Mouse (Mus musculus): ENCODE measurements around the gene Fam163a. TPM values are rescaled to one million over a fixed set of nuclear protein-coding genes. Genes with fewer than 3 reads are reported as not detected.
A peak's percentile ranks its signal among the peaks of the same experiment; 100 is the strongest.

The Fam163a gene
- polyA plus RNA-seq, 1 experiment from 2014 or later, result 3.7 TPM

- Histone ChIP-seq H3K27ac (replicated peaks) (no peak overlapping the region), H3K9ac (no peak overlapping the region), H3K4me1 (replicated peaks) (peaks cover 24% of the 10 kb centered on the region), H3K36me3 (no peaks in the 10 kb centered on the region), H3K27me3 (no peaks in the 10 kb centered on the region), H3K9me3 (no peaks in the 10 kb centered on the region), H3K4me3 (no peak overlapping the region), H3K4me2 (no peak overlapping the region)
- WGBS, result 77% methylated on average over 2 of the region's 2 CpGs
- ATAC-seq (ENCODE audit: low FRiP score, low read depth), result no peak
These were observed 13.7 kb upstream of the Fam163a start for GRCm38 (mm10) chr1:156218573-156218972.

GRCm38 (mm10) chr1:156217941-156218340 lies 13.1 kb upstream of the Fam163a start:
- Histone ChIP-seq H3K4me2 (no peak overlapping the region), H3K4me3 (no peak overlapping the region), H3K27ac (replicated peaks) (no peak overlapping the region), H3K9ac (no peak overlapping the region), H3K4me1 (replicated peaks) (peaks cover 20% of the 10 kb centered on the region), H3K36me3 (no peaks in the 10 kb centered on the region), H3K27me3 (no peaks in the 10 kb centered on the region), H3K9me3 (no peaks in the 10 kb centered on the region)
- no peak for ATAC-seq (ENCODE audit: low FRiP score, low read depth)
- WGBS, result 69% methylated on average over 8 of the region's 8 CpGs

- peaks cover 15% of the 10 kb centered on the region for H3K4me1 ChIP-seq (replicated peaks)
- ATAC-seq (ENCODE audit: low FRiP score, low read depth), result no peak
- H3K4me2 ChIP-seq, result no peak overlapping the region
- WGBS, result 54% methylated on average over 3 of the region's 3 CpGs
- no peaks in the 10 kb centered on the region for H3K36me3 ChIP-seq
- H3K27me3 ChIP-seq, result no peaks in the 10 kb centered on the region
- H3K27ac ChIP-seq (replicated peaks), result no peak overlapping the region
- H3K9ac ChIP-seq, result no peak overlapping the region
- no peaks in the 10 kb centered on the region for H3K9me3 ChIP-seq
- no peak overlapping the region for H3K4me3 ChIP-seq
These were observed 12.6 kb upstream of the Fam163a start for GRCm38 (mm10) chr1:156217393-156217792.

- Histone ChIP-seq H3K4me3 (no peak overlapping the region), H3K9me3 (no peaks in the 10 kb centered on the region), H3K27ac (replicated peaks) (no peak overlapping the region), H3K9ac (no peak overlapping the region), H3K27me3 (no peaks in the 10 kb centered on the region), H3K4me2 (no peak overlapping the region), H3K36me3 (no peaks in the 10 kb centered on the region), H3K4me1 (replicated peaks) (peaks cover 3% of the 10 kb centered on the region; the same call in 1 of the 2 replicates)
- 57% methylated on average over 4 of the region's 4 CpGs for WGBS
- no peak for ATAC-seq (ENCODE audit: low FRiP score, low read depth)
These were observed 11.4 kb upstream of the Fam163a start for GRCm38 (mm10) chr1:156216249-156216648.

GRCm38 (mm10) chr1:156214651-156215050 lies 9.8 kb upstream of the Fam163a start:
- Histone ChIP-seq H3K9me3 (no peaks in the 10 kb centered on the region), H3K4me2 (no peak overlapping the region), H3K9ac (no peak overlapping the region), H3K27ac (replicated peaks) (no peak overlapping the region), H3K36me3 (no peaks in the 10 kb centered on the region), H3K4me3 (no peak overlapping the region), H3K27me3 (no peaks in the 10 kb centered on the region), H3K4me1 (replicated peaks) (0 out of 2 replicates have a peak, but pooled peaks cover 3% of the 10 kb centered on the region)
- no peak for ATAC-seq (ENCODE audit: low FRiP score, low read depth)
- 88% methylated on average over 8 of the region's 8 CpGs for WGBS

GRCm38 (mm10) chr1:156212923-156213322 lies 8.1 kb upstream of the Fam163a start:
- WGBS, result 92% methylated on average over 5 of the region's 5 CpGs
- Histone ChIP-seq H3K27ac (replicated peaks) (no peak overlapping the region), H3K4me3 (no peak overlapping the region), H3K9ac (no peak overlapping the region), H3K9me3 (no peaks in the 10 kb centered on the region), H3K4me1 (replicated peaks) (no peaks in the 10 kb centered on the region), H3K36me3 (no peaks in the 10 kb centered on the region), H3K27me3 (no peaks in the 10 kb centered on the region), H3K4me2 (no peak overlapping the region)
- no peak for ATAC-seq (ENCODE audit: low FRiP score, low read depth)

GRCm38 (mm10) chr1:156211809-156212317 lies 7.0 kb upstream of the Fam163a start:
- H3K9ac ChIP-seq, result no peak overlapping the region
- no peak for ATAC-seq (ENCODE audit: low FRiP score, low read depth)
- H3K27ac ChIP-seq (replicated peaks), result no peak overlapping the region
- no peaks in the 10 kb centered on the region for H3K4me1 ChIP-seq (replicated peaks)
- H3K4me2 ChIP-seq, result no peak overlapping the region
- 45% methylated on average over 6 of the region's 6 CpGs for WGBS
- no peaks in the 10 kb centered on the region for H3K36me3 ChIP-seq
- H3K27me3 ChIP-seq, result peaks cover 8% of the 10 kb centered on the region; the same call in 1 of the 2 replicates
- no peaks in the 10 kb centered on the region for H3K9me3 ChIP-seq
- no peak overlapping the region for H3K4me3 ChIP-seq

- Histone ChIP-seq H3K4me3 (peak overlapping the region; percentile 43), H3K36me3 (no peaks in the 10 kb centered on the region), H3K4me1 (replicated peaks) (peaks cover 20% of the 10 kb centered on the region), H3K27ac (replicated peaks) (no peak overlapping the region), H3K9ac (peak overlapping the region; percentile 25), H3K27me3 (peaks cover 49% of the 10 kb centered on the region), H3K9me3 (no peaks in the 10 kb centered on the region), H3K4me2 (peak overlapping the region; percentile 71)
- WGBS, result 17% methylated on average over 10 of the region's 10 CpGs
- no peak for ATAC-seq (ENCODE audit: low FRiP score, low read depth)
These were observed 338 bp upstream of the Fam163a start for GRCm38 (mm10) chr1:156205164-156205563.

- Histone ChIP-seq H3K27ac (replicated peaks) (no peak overlapping the region), H3K27me3 (peaks cover 49% of the 10 kb centered on the region), H3K4me3 (peak overlapping the region; percentile 43), H3K36me3 (no peaks in the 10 kb centered on the region), H3K9ac (peak overlapping the region; percentile 25), H3K4me1 (replicated peaks) (peaks cover 20% of the 10 kb centered on the region), H3K9me3 (no peaks in the 10 kb centered on the region), H3K4me2 (peak overlapping the region; percentile 71)
- peak; percentile 42 for ATAC-seq (ENCODE audit: low FRiP score, low read depth)
- 4% methylated on average over 18 of the region's 18 CpGs for WGBS
These were observed 718 bp downstream of the Fam163a start for GRCm38 (mm10) chr1:156203961-156204655.

- Histone ChIP-seq H3K4me2 (no peak overlapping the region), H3K9me3 (no peaks in the 10 kb centered on the region), H3K9ac (no peak overlapping the region), H3K27ac (replicated peaks) (no peak overlapping the region), H3K27me3 (peaks cover 48% of the 10 kb centered on the region), H3K4me1 (replicated peaks) (peaks cover 20% of the 10 kb centered on the region), H3K36me3 (no peaks in the 10 kb centered on the region), H3K4me3 (no peak overlapping the region)
- 34% methylated on average over 3 of the region's 3 CpGs for WGBS
- no peak for ATAC-seq (ENCODE audit: low FRiP score, low read depth)
These were observed 2.2 kb downstream of the Fam163a start for GRCm38 (mm10) chr1:156202661-156203060.

- no peaks in the 10 kb centered on the region for H3K9me3 ChIP-seq
- no peak overlapping the region for H3K4me2 ChIP-seq
- 85% methylated on average over 3 of the region's 3 CpGs for WGBS
- no peaks in the 10 kb centered on the region for H3K36me3 ChIP-seq
- H3K4me1 ChIP-seq (replicated peaks), result peaks cover 20% of the 10 kb centered on the region
- H3K27me3 ChIP-seq, result peaks cover 33% of the 10 kb centered on the region
- no peak overlapping the region for H3K9ac ChIP-seq
- H3K27ac ChIP-seq (replicated peaks), result no peak overlapping the region
- ATAC-seq (ENCODE audit: low FRiP score, low read depth), result no peak
- H3K4me3 ChIP-seq, result no peak overlapping the region
These were observed 3.8 kb downstream of the Fam163a start for GRCm38 (mm10) chr1:156201069-156201468.

- H3K4me1 ChIP-seq (replicated peaks), result peaks cover 8% of the 10 kb centered on the region; the same call in 1 of the 2 replicates
- no peaks in the 10 kb centered on the region for H3K9me3 ChIP-seq
- no peaks in the 10 kb centered on the region for H3K36me3 ChIP-seq
- H3K27me3 ChIP-seq, result peaks cover 2% of the 10 kb centered on the region; the same call in 1 of the 2 replicates
- no peak overlapping the region for H3K9ac ChIP-seq
- no peak overlapping the region for H3K4me2 ChIP-seq
- H3K4me3 ChIP-seq, result no peak overlapping the region
- WGBS, result 81% methylated on average over 4 of the region's 4 CpGs
- ATAC-seq (ENCODE audit: low FRiP score, low read depth), result no peak
- no peak overlapping the region for H3K27ac ChIP-seq (replicated peaks)
These were observed 7.2 kb downstream of the Fam163a start for GRCm38 (mm10) chr1:156197588-156197987.
